Mouse (Mus musculus): Measurements from ENCODE around the gene Pla2g12b. TPM values are rescaled to one million over a fixed set of nuclear protein-coding genes. Genes with fewer than 3 reads are reported as not detected.

Gene Pla2g12b
- polyA plus RNA-seq, 1 experiment from 2014 or later = 0.19 TPM

- H3K27me3 ChIP-seq (ENCODE audit: control insufficient read depth, insufficient read depth, low read depth, low read length) = no peaks in the 10 kb centered on the region
- no peak for ATAC-seq (ENCODE audit: low read depth)
- WGBS = 87% methylated on average over 12 of the region's 12 CpGs
- H3K4me2 ChIP-seq (ENCODE audit: low read depth, low read length) = no peak overlapping the region
- H3K9ac ChIP-seq (ENCODE audit: low read length) = no peak overlapping the region
- 0 out of 2 replicates have a peak, but pooled peaks cover 2% of the 10 kb centered on the region for H3K4me1 ChIP-seq (replicated peaks; ENCODE audit: control insufficient read depth, insufficient read depth, low read length)
- H3K27ac ChIP-seq (ENCODE audit: low read length) = no peak overlapping the region
- no peak overlapping the region for H3K4me3 ChIP-seq (ENCODE audit: low read length)
- 0 out of 2 replicates have a peak, but pooled peaks cover 2% of the 10 kb centered on the region for H3K36me3 ChIP-seq (ENCODE audit: control insufficient read depth, insufficient read depth, low read length)
- no peaks in the 10 kb centered on the region for H3K9me3 ChIP-seq (ENCODE audit: control insufficient read depth, low read length)
Measured at GRCm38 (mm10) chr10:59467297-59467696, 63.8 kb downstream of the Pla2g12b start.

- ATAC-seq (ENCODE audit: low read depth) = no peak
- Histone ChIP-seq H3K36me3 (ENCODE audit: control insufficient read depth, insufficient read depth, low read length) (0 out of 2 replicates have a peak, but pooled peaks cover 2% of the 10 kb centered on the region), H3K4me3 (ENCODE audit: low read length) (no peak overlapping the region), H3K27ac (ENCODE audit: low read length) (no peak overlapping the region), H3K27me3 (ENCODE audit: control insufficient read depth, insufficient read depth, low read depth, low read length) (no peaks in the 10 kb centered on the region), H3K9me3 (ENCODE audit: control insufficient read depth, low read length) (no peaks in the 10 kb centered on the region), H3K4me2 (ENCODE audit: low read depth, low read length) (no peak overlapping the region), H3K9ac (ENCODE audit: low read length) (no peak overlapping the region), H3K4me1 (replicated peaks; ENCODE audit: control insufficient read depth, insufficient read depth, low read length) (no peaks in the 10 kb centered on the region)
- WGBS = 65% methylated on average over 5 of the region's 5 CpGs
Measured at GRCm38 (mm10) chr10:59470451-59470850, 67.0 kb downstream of the Pla2g12b start.

Other genes with a start within 250 kb of the Pla2g12b start
- 67.0 and 74.6 TPM in 2 replicates for gene Sept10, start 181.8 kb upstream of the Pla2g12b start, polyA plus RNA-seq (2015; fragmentation: Nextera tagmentation; extraction: Ambion mirVana)
- gene Sowahc, start 181.7 kb upstream of the Pla2g12b start, polyA plus RNA-seq (2015; fragmentation: Nextera tagmentation; extraction: Ambion mirVana) = 12.8 and 13.7 TPM in 2 replicates
- 78.7 and 81.8 TPM in 2 replicates for gene P4ha1, start 80.4 kb upstream of the Pla2g12b start, polyA plus RNA-seq (2015; fragmentation: Nextera tagmentation; extraction: Ambion mirVana)
- gene Gm10273, start 8.0 kb upstream of the Pla2g12b start, polyA plus RNA-seq (2015; fragmentation: Nextera tagmentation; extraction: Ambion mirVana) = 1.3 and 12.4 TPM in 2 replicates
- gene Oit3, start 38.1 kb downstream of the Pla2g12b start, polyA plus RNA-seq (2015; fragmentation: Nextera tagmentation; extraction: Ambion mirVana) = 2.8 TPM in 2 replicates
- gene Gm10322, start 212.4 kb downstream of the Pla2g12b start, polyA plus RNA-seq (2015; fragmentation: Nextera tagmentation; extraction: Ambion mirVana) = not detected in 2 replicates
- 30.6 and 33.3 TPM in 2 replicates for gene Mcu, start 213.0 kb downstream of the Pla2g12b start, polyA plus RNA-seq (2015; fragmentation: Nextera tagmentation; extraction: Ambion mirVana)